Mouse (Mus musculus) forebrain, embryonic 14.5 days (tissue): ENCODE results near the gene Avpi1. TPM values are rescaled to one million over a fixed set of nuclear protein-coding genes. Genes with fewer than 3 reads are reported as not detected.

ENCODE experiments used
- ATAC-seq: fragments of 200-750 bp; cut with Nextera tagmentation; 2 replicates; pipeline ENCODE4 v1.8.0; 2017; ENCODE audit warnings: mild to moderate bottlenecking, moderate library complexity
- DNase-seq: peaks from one replicate; pipeline ENCODE4 v3.0.0-alpha.2; 2015; ENCODE audit warnings: low spot score
- H3K27ac ChIP-seq: fragments of 300-500 bp; sonication (generic); 2 replicates; pipeline ENCODE4 v1.5.1; 2014; ENCODE audit warnings: low read depth, mild to moderate bottlenecking, control low read depth, low read length, moderate library complexity
- H3K27me3 ChIP-seq: fragments of 300-500 bp; sonication (generic); replicated peaks from 2 replicates; pipeline ENCODE4 v1.6.1; 2014; ENCODE audit warnings: low read length, control low read depth, mixed read lengths; ENCODE audit not compliant: control insufficient read depth, insufficient read depth
- H3K36me3 ChIP-seq: fragments of 300-500 bp; sonication (generic); 2 replicates; pipeline ENCODE4 v1.6.1; 2014; ENCODE audit warnings: low read length, control low read depth; ENCODE audit not compliant: control insufficient read depth, insufficient read depth
- H3K4me1 ChIP-seq: fragments of 300-500 bp; sonication (generic); 2 replicates; pipeline ENCODE4 v1.6.1; 2014; ENCODE audit warnings: antibody characterized with exemption, low read length, control low read depth; ENCODE audit not compliant: control insufficient read depth, insufficient read depth
- H3K4me2 ChIP-seq: fragments of 300-500 bp; sonication (generic); 2 replicates; pipeline ENCODE4 v1.6.1; 2014; ENCODE audit warnings: mild to moderate bottlenecking, control low read depth, low read length
- H3K4me3 ChIP-seq: fragments of 300-500 bp; sonication (generic); 2 replicates; pipeline ENCODE4 v1.5.1; 2014; ENCODE audit warnings: low read depth, low read length, control low read depth
- H3K9ac ChIP-seq: fragments of 300-500 bp; sonication (generic); 2 replicates; pipeline ENCODE4 v1.6.1; 2014; ENCODE audit warnings: mild to moderate bottlenecking, low read length, control low read depth, moderate library complexity
- H3K9me3 ChIP-seq: fragments of 300-500 bp; sonication (generic); replicated peaks from 2 replicates; pipeline ENCODE4 v1.6.1; 2016; ENCODE audit warnings: low read length, control low read depth, mixed read lengths; ENCODE audit not compliant: control insufficient read depth
- WGBS: fragments of 180-500 bp; shearing (Covaris S2); extraction: QIAGEN DNeasy Blood & Tissue Kit; methylation state at CpG from one replicate; pipeline ENCODE4 v1.1.7; 2014; 5-methylcytosine and 5-hydroxymethylcytosine counted together
- polyA plus RNA-seq: library from polyadenylated mRNA; unstranded; fragments of >200 nt; fragmentation: Nextera tagmentation; extraction: Ambion mirVana; gene quantifications from 2 replicates; pipeline ENCODE4 v1.2.1, GENCODE M21; 2014

The Avpi1 gene
- polyA plus RNA-seq, 1 experiment from 2014 or later = 13.0 TPM

DNA sequence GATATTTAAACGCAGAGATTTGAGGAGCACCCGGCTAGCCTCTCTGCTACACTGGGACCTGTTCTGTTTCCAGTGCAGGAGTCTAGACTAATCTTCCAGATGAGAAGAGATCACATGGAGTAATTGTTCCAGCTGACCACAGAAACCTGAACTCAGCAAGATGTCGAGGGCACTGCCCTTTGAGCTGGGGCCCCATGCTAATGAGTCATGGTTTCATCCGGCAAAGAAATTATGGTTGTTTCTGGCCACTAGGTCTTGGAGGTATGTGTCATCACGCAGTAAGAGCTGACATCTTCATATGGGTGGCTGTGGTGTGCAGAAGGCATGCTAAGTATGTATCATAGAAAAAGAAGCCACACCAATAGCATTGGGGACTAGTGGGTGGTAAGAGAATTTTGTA lies 48.9 kb downstream of the Avpi1 start:
- no peaks in the 10 kb centered on the region for H3K4me1 ChIP-seq
- ATAC-seq (no peak), DNase-seq (no peak)
- H3K9ac ChIP-seq = no peak overlapping the region
- WGBS = 84% methylated on average over 5 of the region's 5 CpGs
- no peak overlapping the region for H3K4me2 ChIP-seq
- H3K36me3 ChIP-seq = peaks cover 22% of the 10 kb centered on the region
- H3K27ac ChIP-seq = no peak overlapping the region
- no peaks in the 10 kb centered on the region for H3K27me3 ChIP-seq
- no peak overlapping the region for H3K4me3 ChIP-seq
- H3K9me3 ChIP-seq = no peaks in the 10 kb centered on the region

DNA sequence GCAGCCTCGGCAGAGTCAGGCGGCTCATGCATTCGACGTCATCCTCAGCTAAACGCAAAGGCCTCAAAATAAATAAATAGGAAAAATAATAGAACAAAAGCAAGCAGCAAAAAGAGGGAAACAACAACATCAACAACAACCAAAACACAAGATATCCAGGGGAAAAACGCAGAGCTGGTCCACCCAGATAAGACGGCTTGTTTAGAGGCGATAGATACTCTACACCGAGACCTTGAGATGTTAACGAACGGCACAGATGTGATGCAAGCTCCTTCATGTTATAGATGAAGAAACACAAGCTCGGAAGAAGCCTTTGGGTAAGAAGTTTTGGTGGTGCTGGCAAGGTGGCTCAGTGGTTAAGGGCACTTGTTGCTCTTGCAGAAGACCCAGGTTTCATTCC lies 49.9 kb downstream of the Avpi1 start:
- Histone ChIP-seq H3K4me3 (no peak overlapping the region), H3K4me1 (no peaks in the 10 kb centered on the region), H3K9ac (no peak overlapping the region), H3K36me3 (peaks cover 31% of the 10 kb centered on the region), H3K27me3 (no peaks in the 10 kb centered on the region), H3K9me3 (no peaks in the 10 kb centered on the region), H3K4me2 (no peak overlapping the region), H3K27ac (no peak overlapping the region)
- no peak for ATAC-seq
- no peak for DNase-seq
- WGBS = 94% methylated on average over 12 of the region's 12 CpGs

DNA sequence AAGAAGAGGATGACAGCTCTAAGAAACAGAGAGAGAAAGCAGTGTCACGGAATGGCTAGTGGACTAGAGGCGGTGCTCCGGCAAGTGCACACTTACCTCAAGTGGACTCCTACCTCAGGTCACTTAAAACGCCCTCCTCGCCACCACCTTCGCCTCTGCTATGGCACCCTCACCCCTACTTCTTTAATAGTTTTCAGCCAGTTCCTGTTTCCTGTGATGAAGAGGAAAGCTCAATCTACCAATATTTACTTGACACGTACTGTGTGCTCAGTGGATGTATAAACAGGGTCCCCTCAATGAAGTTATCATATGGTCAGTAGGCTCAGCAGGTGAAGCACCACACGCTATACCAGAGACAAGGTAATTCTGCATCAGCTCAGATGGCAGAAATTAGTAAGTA lies 50.3 kb downstream of the Avpi1 start:
- no peak overlapping the region for H3K9ac ChIP-seq
- no peak overlapping the region for H3K4me2 ChIP-seq
- ATAC-seq (no peak), DNase-seq (no peak)
- H3K36me3 ChIP-seq = peaks cover 34% of the 10 kb centered on the region
- H3K4me1 ChIP-seq = no peaks in the 10 kb centered on the region
- WGBS = 94% methylated on average over 8 of the region's 8 CpGs
- H3K4me3 ChIP-seq = no peak overlapping the region
- H3K27me3 ChIP-seq = no peaks in the 10 kb centered on the region
- H3K9me3 ChIP-seq = no peaks in the 10 kb centered on the region
- no peak overlapping the region for H3K27ac ChIP-seq

DNA sequence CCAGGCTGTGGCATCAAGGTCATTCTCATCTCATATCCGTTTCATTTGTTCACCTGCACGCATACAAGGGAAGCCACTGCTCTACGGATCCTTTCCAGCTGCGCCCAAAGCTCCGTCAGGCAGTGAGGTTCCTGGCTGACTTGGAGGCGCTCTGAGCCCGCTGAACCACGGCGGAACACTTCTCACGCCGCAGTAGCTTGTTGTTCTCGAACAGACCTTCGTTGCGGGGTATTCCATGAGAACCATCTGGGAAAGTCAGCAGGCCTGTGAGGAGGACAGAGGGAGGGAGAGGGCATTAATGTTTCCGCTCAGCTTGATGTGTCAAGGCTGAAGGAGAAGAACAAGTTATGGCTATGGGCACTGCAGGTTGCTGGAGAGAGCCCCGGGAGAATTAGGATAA lies 52.9 kb downstream of the Avpi1 start:
- H3K36me3 ChIP-seq = peaks cover 34% of the 10 kb centered on the region
- no peak overlapping the region for H3K27ac ChIP-seq
- H3K4me3 ChIP-seq = no peak overlapping the region
- H3K9me3 ChIP-seq = no peaks in the 10 kb centered on the region
- no peak for DNase-seq
- no peak for ATAC-seq
- 91% methylated on average over 16 of the region's 16 CpGs for WGBS
- no peaks in the 10 kb centered on the region for H3K27me3 ChIP-seq
- no peak overlapping the region for H3K9ac ChIP-seq
- no peak overlapping the region for H3K4me2 ChIP-seq
- no peaks in the 10 kb centered on the region for H3K4me1 ChIP-seq

DNA sequence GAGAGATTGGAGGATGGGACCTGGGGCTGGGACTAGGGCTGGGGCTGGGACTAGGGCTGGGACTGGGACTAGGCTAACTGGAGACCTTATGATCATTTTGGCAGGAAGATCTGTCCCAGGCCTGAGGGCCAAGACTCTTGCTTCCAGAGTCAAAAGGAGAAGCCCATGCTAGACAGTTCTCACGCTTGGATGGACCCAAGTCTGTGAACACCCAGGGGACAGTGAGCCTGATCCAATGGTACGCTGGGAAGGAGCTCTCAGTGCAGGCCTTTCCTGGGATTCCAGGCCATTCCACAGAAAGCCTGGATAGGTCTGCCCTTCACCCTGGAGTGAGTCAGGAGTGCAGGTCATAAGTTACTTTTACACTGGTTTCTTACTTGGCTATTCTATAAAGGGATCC lies 53.8 kb downstream of the Avpi1 start:
- H3K4me1 ChIP-seq = no peaks in the 10 kb centered on the region
- DNase-seq (no peak), ATAC-seq (no peak)
- H3K36me3 ChIP-seq = peaks cover 34% of the 10 kb centered on the region
- WGBS = 84% methylated on average over 2 of the region's 2 CpGs
- no peaks in the 10 kb centered on the region for H3K27me3 ChIP-seq
- no peaks in the 10 kb centered on the region for H3K9me3 ChIP-seq
- no peak overlapping the region for H3K9ac ChIP-seq
- no peak overlapping the region for H3K4me3 ChIP-seq
- H3K4me2 ChIP-seq = no peak overlapping the region
- H3K27ac ChIP-seq = no peak overlapping the region

Other genes starting within 250 kb of the Avpi1 start
- gene Rrp12, start 232.9 kb downstream of the Avpi1 start, polyA plus RNA-seq = 8.4 and 12.8 TPM in 2 replicates
- 505 and 522 TPM in 2 replicates for gene Pgam1, start 217.1 kb downstream of the Avpi1 start, polyA plus RNA-seq
- 69.0 and 76.2 TPM in 2 replicates for gene Exosc1, start 195.6 kb downstream of the Avpi1 start, polyA plus RNA-seq
- 77.2 and 83.7 TPM in 2 replicates for gene Zdhhc16, start 195.6 kb downstream of the Avpi1 start, polyA plus RNA-seq
- 30.8 and 35.9 TPM in 2 replicates for gene Mms19, start 147.9 kb downstream of the Avpi1 start, polyA plus RNA-seq
- gene Ubtd1, start 147.3 kb downstream of the Avpi1 start, polyA plus RNA-seq = 5.4 and 6.7 TPM in 2 replicates
- 0.47 TPM in 2 replicates for gene Ankrd2, start 93.1 kb downstream of the Avpi1 start, polyA plus RNA-seq
- 0.76 and 0.90 TPM in 2 replicates for gene Hoga1, start 83.4 kb downstream of the Avpi1 start, polyA plus RNA-seq
- not detected in 2 replicates for gene 4933411K16Rik, start 76.8 kb downstream of the Avpi1 start, polyA plus RNA-seq
- 166 TPM in 2 replicates for gene Morn4, start 42.7 kb downstream of the Avpi1 start, polyA plus RNA-seq
- 13.2 and 19.5 TPM in 2 replicates for gene Pi4k2a, start 38.6 kb downstream of the Avpi1 start, polyA plus RNA-seq
- 2.2 and 3.1 TPM in 2 replicates for gene Marveld1, start 18.3 kb upstream of the Avpi1 start, polyA plus RNA-seq
- gene Zfyve27, start 34.9 kb upstream of the Avpi1 start, polyA plus RNA-seq = 19.5 and 28.0 TPM in 2 replicates
- gene Sfrp5, start 73.2 kb upstream of the Avpi1 start, polyA plus RNA-seq = 0.78 and 0.81 TPM in 2 replicates
- gene Golga7b, start 118.5 kb upstream of the Avpi1 start, polyA plus RNA-seq = 13.8 and 18.6 TPM in 2 replicates